Mouse (Mus musculus): Measurements from ENCODE around the gene Cplx2.
A peak's percentile ranks its signal among the peaks of the same experiment; 100 is the strongest.

Gene Cplx2

GRCm38 (mm10) chr13:54368181-54368580, 3.0 kb upstream of the Cplx2 start:
- no peak for DNase-seq (ENCODE audit: low spot score)

- peak; percentile 84 for DNase-seq (ENCODE audit: low spot score)
These were observed 510 bp downstream of the Cplx2 start for GRCm38 (mm10) chr13:54371387-54372330.

DNA sequence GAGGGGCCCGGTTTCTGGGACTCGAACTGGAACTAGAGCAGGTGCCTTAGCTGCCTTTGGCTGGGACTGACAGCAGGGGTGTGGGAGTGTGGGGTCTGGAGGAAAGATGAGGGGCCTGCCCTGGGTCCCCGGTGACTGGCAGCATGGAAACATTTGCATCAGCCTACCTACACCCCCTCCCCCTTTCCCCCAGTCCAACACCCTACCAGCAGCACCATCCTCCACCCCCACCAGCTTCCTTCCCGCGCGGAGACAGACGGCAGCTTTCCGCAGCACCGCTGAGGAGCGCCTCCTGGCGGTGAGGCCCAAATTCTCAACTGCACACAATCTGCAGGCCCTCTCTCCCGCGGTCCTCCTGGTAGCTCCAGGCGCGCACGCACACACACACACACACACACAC, 1.5 kb downstream of the Cplx2 start:
- DNase-seq (ENCODE audit: low spot score), result peak; percentile 34

DNA sequence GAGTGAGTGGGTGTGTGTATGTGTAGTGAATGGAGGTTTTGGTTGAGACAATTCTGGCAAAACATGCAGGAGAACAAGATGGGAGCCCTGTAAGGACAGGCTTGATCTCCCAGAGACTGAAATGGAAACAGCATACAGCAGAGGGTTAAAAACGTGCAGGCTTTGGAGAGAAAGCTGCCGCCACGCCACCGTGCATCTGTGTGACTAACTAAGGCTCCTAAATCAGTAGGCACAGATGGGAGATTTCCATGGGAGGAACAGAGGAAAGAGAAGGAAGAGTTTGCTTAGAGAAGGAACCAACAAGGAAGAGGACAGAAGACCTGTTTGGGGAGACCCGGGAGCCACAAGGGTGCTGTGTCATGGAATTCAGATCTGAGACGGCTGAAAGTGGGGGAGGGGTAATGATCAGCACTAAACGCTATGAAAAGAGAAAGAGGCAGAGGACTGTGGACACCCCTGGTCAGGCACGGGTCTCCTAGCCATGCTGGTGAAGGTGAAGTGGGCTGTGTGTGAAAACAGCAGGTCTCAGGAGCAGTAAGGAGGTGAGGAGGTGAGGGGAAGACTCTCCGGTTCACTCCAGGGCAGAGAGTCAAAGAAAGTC, 3.1 kb downstream of the Cplx2 start:
- DNase-seq (ENCODE audit: low spot score), result no peak

- no peak for DNase-seq (ENCODE audit: low spot score)
These were observed 4.6 kb downstream of the Cplx2 start for GRCm38 (mm10) chr13:54375497-54376495.

DNA sequence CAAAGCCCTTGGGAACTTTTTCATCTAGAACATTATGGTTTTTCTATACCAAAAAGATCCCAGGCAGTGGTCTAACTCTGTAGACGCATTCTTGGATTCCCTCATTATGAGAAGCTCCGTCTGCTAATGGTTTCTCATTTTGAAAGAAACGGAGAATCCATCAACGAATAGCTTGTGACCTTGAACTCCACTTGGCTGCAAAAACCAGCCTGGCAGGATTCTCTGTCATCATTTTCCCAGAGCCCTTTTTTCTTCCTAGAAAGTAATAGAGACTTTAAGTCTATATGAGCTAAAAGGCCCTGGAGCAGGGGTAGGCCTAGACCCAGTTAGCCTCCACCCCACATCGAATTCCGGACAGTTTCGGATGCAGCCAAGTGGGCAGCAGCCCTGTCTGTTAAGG, 5.6 kb downstream of the Cplx2 start:
- no peak for DNase-seq (ENCODE audit: low spot score)

DNA sequence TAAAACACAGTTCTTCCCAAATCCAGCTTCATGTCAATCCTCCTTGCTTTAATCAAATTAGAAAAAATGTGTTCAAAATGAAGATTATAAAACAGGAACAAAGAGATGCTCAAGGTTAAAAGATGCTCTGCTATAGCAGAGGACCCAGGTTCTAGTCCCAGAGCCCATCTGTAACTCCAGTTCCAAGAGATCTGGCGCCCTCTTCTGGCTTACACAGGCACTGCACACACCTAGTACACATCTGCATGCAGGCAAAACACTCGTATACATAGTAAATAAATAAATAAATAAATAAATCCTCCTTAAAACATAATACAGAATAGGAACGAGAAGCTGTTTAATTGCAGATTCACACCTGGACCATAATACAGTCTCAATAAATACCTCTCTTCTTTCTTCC, 6.9 kb downstream of the Cplx2 start:
- no peak for DNase-seq (ENCODE audit: low spot score)

- no peak for DNase-seq (ENCODE audit: low spot score)
These were observed 9.3 kb downstream of the Cplx2 start for GRCm38 (mm10) chr13:54380421-54380820.

DNA sequence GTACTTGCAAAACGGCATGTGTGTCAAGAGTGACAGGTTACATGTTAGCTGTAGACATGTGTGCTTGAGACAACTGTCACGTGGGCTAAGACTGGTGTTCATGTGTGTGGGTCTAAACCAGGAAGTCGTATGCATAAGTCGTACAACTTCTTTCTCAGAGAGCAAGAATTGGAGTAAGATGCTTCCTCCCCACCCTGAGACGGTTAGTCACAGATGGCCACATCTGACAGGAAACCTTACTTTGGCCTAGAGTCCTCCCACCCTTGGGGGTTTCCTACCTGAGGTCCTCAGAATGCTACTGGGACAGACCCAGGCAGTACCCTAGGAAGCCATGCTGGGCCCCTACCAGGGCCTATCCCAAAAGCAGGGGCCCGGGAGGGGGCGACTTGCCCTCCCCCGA, 10.2 kb downstream of the Cplx2 start:
- no peak for DNase-seq (ENCODE audit: low spot score)

GRCm38 (mm10) chr13:54383531-54383930, 12.4 kb downstream of the Cplx2 start:
- no peak for DNase-seq (ENCODE audit: low spot score)

- DNase-seq (ENCODE audit: low spot score), result no peak
These were observed 13.4 kb downstream of the Cplx2 start for GRCm38 (mm10) chr13:54384518-54384917.

- DNase-seq (ENCODE audit: low spot score), result no peak
These were observed 14.2 kb downstream of the Cplx2 start for GRCm38 (mm10) chr13:54385008-54386004.

- DNase-seq (ENCODE audit: low spot score), result peak; percentile 22
These were observed 18.9 kb downstream of the Cplx2 start for GRCm38 (mm10) chr13:54389971-54390564.

- DNase-seq (ENCODE audit: low spot score), result no peak
These were observed 19.4 kb downstream of the Cplx2 start for GRCm38 (mm10) chr13:54390565-54391013.

GRCm38 (mm10) chr13:54391313-54391712, 20.2 kb downstream of the Cplx2 start:
- no peak for DNase-seq (ENCODE audit: low spot score)

DNA sequence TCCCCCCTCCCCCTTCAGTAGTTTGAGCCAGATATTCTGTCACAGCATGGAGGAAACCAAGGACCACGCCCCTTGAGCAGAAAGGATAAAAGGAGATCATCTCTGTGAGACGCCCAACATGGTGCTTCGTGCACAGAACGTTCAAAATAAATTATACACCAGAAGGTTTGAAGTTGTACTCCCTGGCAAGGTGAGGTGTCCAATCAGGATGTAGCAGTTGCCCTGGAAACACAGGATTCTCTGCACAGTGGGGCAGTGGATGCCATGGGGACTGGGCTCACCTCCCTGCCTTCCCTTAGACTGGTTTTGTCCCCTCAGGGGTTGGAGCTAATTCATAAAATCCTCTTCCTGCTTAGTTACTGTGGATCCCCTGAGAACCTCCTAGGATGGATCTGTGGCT, 25.9 kb downstream of the Cplx2 start:
- DNase-seq (ENCODE audit: low spot score), result no peak

GRCm38 (mm10) chr13:54400565-54401179, 29.5 kb downstream of the Cplx2 start:
- no peak for DNase-seq (ENCODE audit: low spot score)

DNA sequence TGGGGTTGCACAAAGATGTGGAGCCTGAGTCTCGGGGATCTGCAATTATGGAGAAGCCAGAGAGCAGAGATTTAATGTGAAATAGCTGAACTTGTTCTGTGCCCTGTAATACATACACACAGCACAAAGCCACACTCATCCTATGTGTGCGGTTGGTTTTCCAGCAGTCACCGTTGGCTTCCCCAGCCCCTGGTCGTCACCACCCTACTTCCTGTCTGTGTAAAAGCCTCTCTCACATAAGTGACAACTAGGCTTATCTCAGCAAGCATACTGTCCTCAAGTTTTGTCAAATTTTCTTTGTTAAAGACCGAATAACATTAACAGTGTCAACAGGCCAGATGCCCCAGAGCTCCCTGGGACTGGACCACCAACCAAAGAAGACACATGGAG, 30.0 kb downstream of the Cplx2 start:
- DNase-seq (ENCODE audit: low spot score), result no peak

- DNase-seq (ENCODE audit: low spot score), result no peak
These were observed 31.2 kb downstream of the Cplx2 start for GRCm38 (mm10) chr13:54402346-54402745.

All from urinary bladder, postnatal 14 days (tissue).